Mouse (Mus musculus): Measurements from ENCODE around the gene Acvr1b. TPM values are rescaled to one million over a fixed set of nuclear protein-coding genes. Genes with fewer than 3 reads are reported as not detected.

The Acvr1b gene
- polyA plus RNA-seq, 1 experiment, result 54.5 TPM

- 68% methylated on average over 13 of the region's 13 CpGs for WGBS
- H3K4me3 ChIP-seq (replicated peaks; ENCODE audit: insufficient read depth, low read depth, low read length), result no peak overlapping the region
- TF ChIP-seq POLR2A (IDR thresholded peaks at IDR 0.05; ENCODE audit: borderline replicate concordance, insufficient read depth, low read length) (no peak), CTCF (IDR thresholded peaks at IDR 0.05; ENCODE audit: borderline replicate concordance, insufficient read depth, low read depth, low read length) (no peak)
- no peak overlapping the region for H3K27ac ChIP-seq (ENCODE audit: insufficient read depth, low read length)
- 0 out of 2 replicates have a peak, but pooled peaks cover 3% of the 10 kb centered on the region for H3K4me1 ChIP-seq (ENCODE audit: control insufficient read depth, insufficient read depth, low read length)
- H3K27me3 ChIP-seq (ENCODE audit: control insufficient read depth, insufficient read depth, low read length), result no peaks in the 10 kb centered on the region
- DNase-seq, result no peak
Observed at GRCm38 (mm10) chr15:101222897-101223482, 49.1 kb downstream of the Acvr1b start.

- WGBS, result 22% methylated on average over 5 of the region's 5 CpGs
- Histone ChIP-seq H3K4me1 (ENCODE audit: control insufficient read depth, insufficient read depth, low read length) (0 out of 2 replicates have a peak, but pooled peaks cover 3% of the 10 kb centered on the region), H3K27me3 (ENCODE audit: control insufficient read depth, insufficient read depth, low read length) (no peaks in the 10 kb centered on the region), H3K27ac (ENCODE audit: insufficient read depth, low read length) (no peak overlapping the region), H3K4me3 (replicated peaks; ENCODE audit: insufficient read depth, low read depth, low read length) (peak overlapping the region; percentile 62)
- no peak for DNase-seq
- TF ChIP-seq POLR2A (IDR thresholded peaks at IDR 0.05; ENCODE audit: borderline replicate concordance, insufficient read depth, low read length), result no peak
- no peak for TF ChIP-seq CTCF (IDR thresholded peaks at IDR 0.05; ENCODE audit: borderline replicate concordance, insufficient read depth, low read depth, low read length)
Observed at GRCm38 (mm10) chr15:101223596-101223995, 49.7 kb downstream of the Acvr1b start.

DNA sequence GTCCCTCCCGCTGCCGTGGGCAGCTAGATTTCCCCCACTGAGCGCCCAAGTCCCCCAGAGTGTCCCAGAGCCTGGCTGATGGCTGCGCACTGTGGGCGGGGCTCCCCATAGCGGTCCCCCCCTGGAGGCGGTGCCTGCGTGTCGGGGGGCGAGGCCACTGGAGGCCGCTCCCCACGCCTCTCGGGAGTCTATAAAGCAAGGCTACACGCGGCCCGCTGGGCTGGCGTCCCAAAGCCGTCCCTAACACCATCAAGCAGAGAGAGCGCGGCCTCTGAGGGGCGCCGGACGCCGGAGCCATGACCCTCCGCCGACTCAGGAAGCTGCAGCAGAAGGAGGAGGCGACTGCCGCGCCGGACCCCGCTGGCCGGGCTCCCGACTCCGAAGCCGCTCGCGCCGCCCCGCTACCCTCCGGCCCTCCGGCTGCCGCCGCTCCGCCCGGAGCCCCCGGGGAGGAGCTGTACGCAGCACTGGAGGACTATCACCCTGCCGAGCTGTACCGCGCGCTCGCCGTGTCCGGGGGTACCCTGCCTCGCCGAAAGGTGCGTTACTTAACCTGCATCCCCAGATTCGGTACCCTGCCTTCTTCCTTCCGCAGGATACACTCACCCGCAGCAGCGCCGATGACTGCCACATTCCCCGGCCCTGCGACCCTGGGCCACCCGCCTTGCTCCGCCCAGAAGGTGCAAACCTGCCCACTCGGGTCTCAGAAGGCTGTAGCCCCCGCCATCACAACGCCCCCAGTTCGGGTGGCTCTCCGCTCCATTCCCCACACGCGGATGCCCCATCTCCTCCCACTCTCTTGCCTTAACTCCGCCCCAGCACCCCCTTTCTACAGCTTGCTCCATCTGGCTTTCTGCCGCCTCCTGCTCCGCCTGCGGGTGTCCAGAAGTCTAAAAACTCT, 50.4 kb downstream of the Acvr1b start, which contains the start of gene Grasp:
TSS of gene Grasp (plus strand) at position 183 of the 901 bp plus-strand sequence.
- DNase-seq, result peak; percentile 85
- Histone ChIP-seq H3K27ac (ENCODE audit: insufficient read depth, low read length) (no peak within 1 kb of the TSS), H3K4me3 (replicated peaks; ENCODE audit: insufficient read depth, low read depth, low read length) (peak within 1 kb of the TSS; percentile 62), H3K27me3 (ENCODE audit: control insufficient read depth, insufficient read depth, low read length) (no peaks in the 10 kb centered on the region), H3K4me1 (ENCODE audit: control insufficient read depth, insufficient read depth, low read length) (0 out of 2 replicates have a peak, but pooled peaks cover 3% of the 10 kb centered on the region)
- WGBS, result under 1% methylated on average over 77 of the region's 77 CpGs
- TF ChIP-seq POLR2A (IDR thresholded peaks at IDR 0.05; ENCODE audit: borderline replicate concordance, insufficient read depth, low read length) (peak; percentile 62), CTCF (IDR thresholded peaks at IDR 0.05; ENCODE audit: borderline replicate concordance, insufficient read depth, low read depth, low read length) (no peak)

GRCm38 (mm10) chr15:101224977-101225376, 51.1 kb downstream of the Acvr1b start:
- TF ChIP-seq CTCF (IDR thresholded peaks at IDR 0.05; ENCODE audit: borderline replicate concordance, insufficient read depth, low read depth, low read length), result no peak
- TF ChIP-seq POLR2A (IDR thresholded peaks at IDR 0.05; ENCODE audit: borderline replicate concordance, insufficient read depth, low read length), result no peak
- DNase-seq, result no peak
- 23% methylated on average over 14 of the region's 14 CpGs for WGBS
- Histone ChIP-seq H3K4me3 (replicated peaks; ENCODE audit: insufficient read depth, low read depth, low read length) (peak overlapping the region; percentile 62), H3K4me1 (ENCODE audit: control insufficient read depth, insufficient read depth, low read length) (0 out of 2 replicates have a peak, but pooled peaks cover 3% of the 10 kb centered on the region), H3K27ac (ENCODE audit: insufficient read depth, low read length) (no peak overlapping the region), H3K27me3 (ENCODE audit: control insufficient read depth, insufficient read depth, low read length) (no peaks in the 10 kb centered on the region)

GRCm38 (mm10) chr15:101227971-101228370, 54.1 kb downstream of the Acvr1b start:
- no peak overlapping the region for H3K27ac ChIP-seq (ENCODE audit: insufficient read depth, low read length)
- 49% methylated on average over 7 of the region's 7 CpGs for WGBS
- no peak overlapping the region for H3K4me3 ChIP-seq (replicated peaks; ENCODE audit: insufficient read depth, low read depth, low read length)
- no peaks in the 10 kb centered on the region for H3K27me3 ChIP-seq (ENCODE audit: control insufficient read depth, insufficient read depth, low read length)
- TF ChIP-seq CTCF (IDR thresholded peaks at IDR 0.05; ENCODE audit: borderline replicate concordance, insufficient read depth, low read depth, low read length) (no peak), POLR2A (IDR thresholded peaks at IDR 0.05; ENCODE audit: borderline replicate concordance, insufficient read depth, low read length) (no peak)
- H3K4me1 ChIP-seq (ENCODE audit: control insufficient read depth, insufficient read depth, low read length), result peaks cover 4% of the 10 kb centered on the region
- no peak for DNase-seq

- Histone ChIP-seq H3K27ac (ENCODE audit: insufficient read depth, low read length) (no peak overlapping the region), H3K27me3 (ENCODE audit: control insufficient read depth, insufficient read depth, low read length) (no peaks in the 10 kb centered on the region), H3K4me3 (replicated peaks; ENCODE audit: insufficient read depth, low read depth, low read length) (no peak overlapping the region), H3K4me1 (ENCODE audit: control insufficient read depth, insufficient read depth, low read length) (peaks cover 11% of the 10 kb centered on the region)
- DNase-seq, result no peak
- TF ChIP-seq CTCF (IDR thresholded peaks at IDR 0.05; ENCODE audit: borderline replicate concordance, insufficient read depth, low read depth, low read length), result no peak
- 73% methylated on average over 21 of the region's 21 CpGs for WGBS
Observed at GRCm38 (mm10) chr15:101228866-101229590, 55.2 kb downstream of the Acvr1b start.

DNA sequence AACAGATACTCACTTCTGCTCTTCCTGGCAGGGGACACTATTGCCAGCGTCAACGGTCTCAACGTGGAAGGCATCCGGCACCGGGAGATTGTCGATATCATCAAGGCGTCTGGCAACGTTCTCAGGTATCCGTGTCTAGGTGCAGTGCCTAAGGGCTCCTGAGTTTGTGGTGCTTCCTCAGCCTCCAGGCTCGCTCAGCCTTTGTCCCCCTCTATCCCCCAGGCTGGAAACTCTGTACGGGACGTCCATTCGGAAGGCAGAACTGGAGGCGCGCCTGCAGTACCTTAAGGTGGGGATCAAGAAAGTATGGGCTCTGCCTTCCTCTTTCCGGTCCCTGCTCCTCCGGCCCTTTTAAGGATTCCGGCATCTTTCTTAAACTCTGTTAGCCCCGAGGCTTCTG, 56.6 kb downstream of the Acvr1b start:
- Histone ChIP-seq H3K4me1 (ENCODE audit: control insufficient read depth, insufficient read depth, low read length) (peaks cover 8% of the 10 kb centered on the region), H3K27ac (ENCODE audit: insufficient read depth, low read length) (no peak overlapping the region), H3K4me3 (replicated peaks; ENCODE audit: insufficient read depth, low read depth, low read length) (no peak overlapping the region), H3K27me3 (ENCODE audit: control insufficient read depth, insufficient read depth, low read length) (no peaks in the 10 kb centered on the region)
- WGBS, result 93% methylated on average over 19 of the region's 19 CpGs
- no peak for DNase-seq
- no peak for TF ChIP-seq POLR2A (IDR thresholded peaks at IDR 0.05; ENCODE audit: borderline replicate concordance, insufficient read depth, low read length)
- no peak for TF ChIP-seq CTCF (IDR thresholded peaks at IDR 0.05; ENCODE audit: borderline replicate concordance, insufficient read depth, low read depth, low read length)
